Comparison of ENCODE assay signal across 8 mouse cellular contexts in the genomic region with DNA sequence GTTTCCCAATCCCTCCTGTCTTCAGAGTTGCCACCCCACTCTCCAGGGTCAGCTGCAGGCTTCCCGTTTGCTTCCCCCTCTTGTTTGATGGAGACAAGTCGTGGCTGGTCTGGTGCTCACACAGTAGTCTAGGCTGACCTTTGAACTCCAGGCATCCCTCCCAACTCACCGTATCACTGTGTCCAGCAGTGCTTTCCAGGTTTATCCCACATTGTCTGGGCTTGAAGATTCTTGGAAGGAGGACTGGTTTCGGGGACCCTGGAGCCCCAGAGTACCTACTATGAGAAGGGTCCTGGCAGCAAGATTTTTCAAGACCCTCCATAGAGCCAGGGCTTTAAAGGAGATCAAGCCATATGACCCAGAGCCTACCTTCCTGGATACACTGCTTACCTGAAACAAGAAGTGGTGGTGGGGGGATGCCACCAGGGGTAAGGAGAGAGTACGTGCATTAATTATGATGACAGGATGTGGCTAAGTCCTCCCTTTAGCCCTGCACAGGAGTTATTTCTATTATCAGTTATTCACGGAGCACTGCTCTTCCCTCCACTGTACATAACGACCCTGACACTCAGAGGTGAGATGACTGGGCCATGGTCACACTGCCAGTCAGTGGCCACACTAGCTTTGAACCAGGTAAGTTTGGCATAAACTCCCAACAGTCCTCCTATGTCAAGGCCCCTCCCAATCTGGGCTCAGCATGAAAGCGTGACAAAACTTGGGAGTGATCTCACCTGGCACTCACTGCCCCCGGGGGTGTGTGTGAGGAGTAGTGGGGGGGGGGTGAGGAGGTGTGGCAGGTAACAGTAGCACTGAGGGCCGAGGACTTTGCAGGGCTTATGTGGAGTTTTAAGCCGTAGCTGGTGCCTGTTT. TPM values are rescaled to one million over a fixed set of nuclear protein-coding genes. Genes with fewer than 3 reads are reported as not detected.
A peak's percentile ranks its signal among the peaks of the same experiment; 100 is the strongest.
DNase-seq lines count a peak whose midpoint lies in the region; ATAC-seq and TF ChIP-seq lines count a peak whose summit lies in the region.

No protein-coding gene starts in this region.

- no peak overlapping the region for H3K9ac ChIP-seq in limb, embryonic 12.5 days (replicated peaks)
- H3K9ac ChIP-seq in stomach, postnatal 0 days (ENCODE audit: low read length) = peak overlapping the region; percentile 84; the same call in 1 of the 2 replicates

- WGBS in heart, embryonic 10.5 days = 44% methylated on average over 11 of the region's 11 CpGs
- WGBS in embryonic facial prominence, embryonic 10.5 days = 52% methylated on average over 11 of the region's 11 CpGs
- 47% methylated on average over 11 of the region's 11 CpGs for WGBS in limb, embryonic 12.5 days
- 42% methylated on average over 11 of the region's 11 CpGs for WGBS in stomach, postnatal 0 days

- intact Hi-C loops in heart, postnatal 10 days (cut with DNase I) = loop anchor here (2.0 to 5.0 kb wide), 2 partner anchors 14 to 138 kb away; no protein-coding TSS in a partner anchor

- ATAC-seq in limb, embryonic 12.5 days (ENCODE audit: insufficient number of reproducible peaks, insufficient read depth, low FRiP score, low TSS enrichment, low read depth) = no peak
- no peak for ATAC-seq in stomach, postnatal 0 days (ENCODE audit: low FRiP score, low TSS enrichment)

- TF ChIP-seq CTCF in stomach, postnatal 0 days (IDR thresholded peaks at IDR 0.05; ENCODE audit: low read depth) = no peak

- H3K4me3 ChIP-seq in heart, embryonic 10.5 days = peak overlapping the region; percentile 97
- H3K4me3 ChIP-seq in embryonic facial prominence, embryonic 10.5 days = peak overlapping the region; percentile 90; the same call in 1 of the 2 replicates
- H3K4me3 ChIP-seq in limb, embryonic 12.5 days (replicated peaks) = peak overlapping the region; percentile 89; the same call in 1 of the 2 replicates
- no peak overlapping the region for H3K4me3 ChIP-seq in stomach, postnatal 0 days (ENCODE audit: low read depth, low read length)

- no peaks in the 10 kb centered on the region for H3K9me3 ChIP-seq in heart, embryonic 10.5 days
- no peaks in the 10 kb centered on the region for H3K9me3 ChIP-seq in embryonic facial prominence, embryonic 10.5 days
- H3K9me3 ChIP-seq in limb, embryonic 12.5 days = no peaks in the 10 kb centered on the region
- no peaks in the 10 kb centered on the region for H3K9me3 ChIP-seq in stomach, postnatal 0 days (ENCODE audit: control insufficient read depth, low read length)

- H3K27ac ChIP-seq in heart, embryonic 10.5 days = peak overlapping the region; percentile 98
- H3K27ac ChIP-seq in embryonic facial prominence, embryonic 10.5 days (replicated peaks) = peak overlapping the region; percentile 97
- H3K27ac ChIP-seq in limb, embryonic 12.5 days = peak overlapping the region; percentile 98
- H3K27ac ChIP-seq in stomach, postnatal 0 days (replicated peaks) = peak overlapping the region; percentile 97

- no peaks in the 10 kb centered on the region for H3K27me3 ChIP-seq in heart, embryonic 10.5 days (ENCODE audit: insufficient read depth, poor library complexity, severe bottlenecking)
- H3K27me3 ChIP-seq in embryonic facial prominence, embryonic 10.5 days (replicated peaks; ENCODE audit: low read depth, poor library complexity, severe bottlenecking) = no peaks in the 10 kb centered on the region
- H3K27me3 ChIP-seq in limb, embryonic 12.5 days = no peaks in the 10 kb centered on the region
- H3K27me3 ChIP-seq in stomach, postnatal 0 days (ENCODE audit: control insufficient read depth, insufficient read depth, low read length) = no peaks in the 10 kb centered on the region

- TF ChIP-seq EP300 in stomach, postnatal 0 days (optimal IDR thresholded peaks at IDR 0.05) = no peak

- peak overlapping the region; percentile 87 for H3K4me2 ChIP-seq in limb, embryonic 12.5 days
- H3K4me2 ChIP-seq in stomach, postnatal 0 days (replicated peaks; ENCODE audit: low read depth) = no peak overlapping the region

- H3K4me1 ChIP-seq in heart, embryonic 10.5 days = peaks cover 41% of the 10 kb centered on the region
- H3K4me1 ChIP-seq in embryonic facial prominence, embryonic 10.5 days = peaks cover 53% of the 10 kb centered on the region
- H3K4me1 ChIP-seq in limb, embryonic 12.5 days (replicated peaks) = peaks cover 16% of the 10 kb centered on the region
- H3K4me1 ChIP-seq in stomach, postnatal 0 days (replicated peaks; ENCODE audit: control insufficient read depth, insufficient read depth) = no peaks in the 10 kb centered on the region; the same call in 1 of the 2 replicates

- H3K36me3 ChIP-seq in heart, embryonic 10.5 days = peaks cover 20% of the 10 kb centered on the region
- peaks cover 22% of the 10 kb centered on the region for H3K36me3 ChIP-seq in embryonic facial prominence, embryonic 10.5 days (replicated peaks)
- peaks cover 22% of the 10 kb centered on the region for H3K36me3 ChIP-seq in limb, embryonic 12.5 days
- peaks cover 6% of the 10 kb centered on the region for H3K36me3 ChIP-seq in stomach, postnatal 0 days (ENCODE audit: control insufficient read depth, insufficient read depth, low read length)

- no peak for DNase-seq in heart, embryonic 10.5 days (ENCODE audit: low spot score)
- no peak for DNase-seq in heart, postnatal 10 days
- DNase-seq in B cell, adult 2 months = peak; percentile 52 to 63
- no peak for DNase-seq in embryonic facial prominence, embryonic 10.5 days (ENCODE audit: low spot score)
- no peak for DNase-seq in stomach, postnatal 0 days (ENCODE audit: low spot score)
- DNase-seq in left cerebral cortex, adult 11 months (ENCODE audit: low spot score) = no peak
- DNase-seq in urinary bladder, postnatal 10 days (ENCODE audit: low spot score) = no peak

RNA-seq across cellular contexts. Expression of a gene that starts 1.5 kb away (rescaled TPM):
- polyA plus RNA-seq in heart, embryonic 10.5 days (2016; fragmentation: Nextera tagmentation; extraction: Ambion mirVana) = 89.1 and 115 TPM in 2 replicates
- 10 to 100 TPM; 35.4 to 37.6 TPM for total RNA-seq in heart, postnatal 10 days (2021)
- 130 and 135 TPM in 2 replicates for polyA plus RNA-seq in embryonic facial prominence, embryonic 10.5 days (2016; fragmentation: Nextera tagmentation; extraction: Ambion mirVana)
- 129 and 136 TPM in 2 replicates for polyA plus RNA-seq in limb, embryonic 12.5 days (2016; fragmentation: Nextera tagmentation; extraction: Ambion mirVana)
- 55.8 and 57.8 TPM in 2 replicates for polyA plus RNA-seq in stomach, postnatal 0 days (2015; fragmentation: Nextera tagmentation; extraction: Ambion mirVana)

RNA-seq across cellular contexts. Expression of a gene that starts 6.5 kb away (rescaled TPM):
- polyA plus RNA-seq in heart, embryonic 10.5 days (2016; fragmentation: Nextera tagmentation; extraction: Ambion mirVana) = 34.8 and 35.4 TPM in 2 replicates
- total RNA-seq in heart, postnatal 10 days (2021) = 10 to 100 TPM; 45.3 to 47.1 TPM
- 27.1 and 27.5 TPM in 2 replicates for polyA plus RNA-seq in embryonic facial prominence, embryonic 10.5 days (2016; fragmentation: Nextera tagmentation; extraction: Ambion mirVana)
- polyA plus RNA-seq in limb, embryonic 12.5 days (2016; fragmentation: Nextera tagmentation; extraction: Ambion mirVana) = 17.0 and 17.1 TPM in 2 replicates
- 7.7 and 8.4 TPM in 2 replicates for polyA plus RNA-seq in stomach, postnatal 0 days (2015; fragmentation: Nextera tagmentation; extraction: Ambion mirVana)

RNA-seq across cellular contexts. Expression of a gene that starts 10.4 kb away (rescaled TPM):
- polyA plus RNA-seq in heart, embryonic 10.5 days (2016; fragmentation: Nextera tagmentation; extraction: Ambion mirVana) = 24.7 and 34.8 TPM in 2 replicates
- 10 to 100 TPM in 1 of 2 experiments, 1 to 10 TPM in 1; 9.9 to 11.7 TPM for total RNA-seq in heart, postnatal 10 days (2021)
- 33.5 and 35.5 TPM in 2 replicates for polyA plus RNA-seq in embryonic facial prominence, embryonic 10.5 days (2016; fragmentation: Nextera tagmentation; extraction: Ambion mirVana)
- polyA plus RNA-seq in limb, embryonic 12.5 days (2016; fragmentation: Nextera tagmentation; extraction: Ambion mirVana) = 31.0 and 32.9 TPM in 2 replicates
- 15.1 and 17.3 TPM in 2 replicates for polyA plus RNA-seq in stomach, postnatal 0 days (2015; fragmentation: Nextera tagmentation; extraction: Ambion mirVana)

RNA-seq across cellular contexts. Expression of a gene that starts 26.5 kb away (rescaled TPM):
- polyA plus RNA-seq in heart, embryonic 10.5 days (2016; fragmentation: Nextera tagmentation; extraction: Ambion mirVana) = 0.28 TPM in 1 of 2 replicates, not detected in the other
- total RNA-seq in heart, postnatal 10 days (2021) = not detected
- polyA plus RNA-seq in embryonic facial prominence, embryonic 10.5 days (2016; fragmentation: Nextera tagmentation; extraction: Ambion mirVana) = 0.52 and 0.57 TPM in 2 replicates
- not detected in 2 replicates for polyA plus RNA-seq in limb, embryonic 12.5 days (2016; fragmentation: Nextera tagmentation; extraction: Ambion mirVana)
- polyA plus RNA-seq in stomach, postnatal 0 days (2015; fragmentation: Nextera tagmentation; extraction: Ambion mirVana) = not detected in 2 replicates

RNA-seq across cellular contexts. Expression of a gene that starts 42.7 kb away (rescaled TPM):
- 46.2 and 57.2 TPM in 2 replicates for polyA plus RNA-seq in heart, embryonic 10.5 days (2016; fragmentation: Nextera tagmentation; extraction: Ambion mirVana)
- total RNA-seq in heart, postnatal 10 days (2021) = 10 to 100 TPM; 14.4 to 16.4 TPM
- 48.9 and 53.5 TPM in 2 replicates for polyA plus RNA-seq in embryonic facial prominence, embryonic 10.5 days (2016; fragmentation: Nextera tagmentation; extraction: Ambion mirVana)
- 58.8 and 62.7 TPM in 2 replicates for polyA plus RNA-seq in limb, embryonic 12.5 days (2016; fragmentation: Nextera tagmentation; extraction: Ambion mirVana)
- polyA plus RNA-seq in stomach, postnatal 0 days (2015; fragmentation: Nextera tagmentation; extraction: Ambion mirVana) = 45.9 and 50.3 TPM in 2 replicates

Comparison
In these comparisons a context has a peak if more than half of its experiments do, and no peak if none do; other contexts are left out.
1. DNase-seq: peak in B cell, adult 2 months (2 of 2); none in heart, embryonic 10.5 days (single experiment), heart, postnatal 10 days (0 of 2), embryonic facial prominence, embryonic 10.5 days (single experiment), stomach, postnatal 0 days (single experiment), left cerebral cortex, adult 11 months (single experiment) and urinary bladder, postnatal 10 days (single experiment).
2. Peak in every context shown above with its lines, with median percentiles within 50 percentile points of each other: H3K27ac ChIP-seq.